Mouse (Mus musculus) hematopoietic stem cell, adult 5-6 weeks (primary cell): Measurements from ENCODE around the gene Gemin5. TPM values are rescaled to one million over a fixed set of nuclear protein-coding genes. Genes with fewer than 3 reads are reported as not detected.
"Not testable (repeated sequence)": the region's sequence is repeated elsewhere in the genome, so short reads cannot be mapped to it uniquely, and the experiment has no call there.

Source experiments
- ATAC-seq, 2 experiments: fragments of 125-278 bp in 1 of 2; replicated peaks in 1 of 2; 2 replicates each; pipeline ENCODE4 v1.8.0; 2016 to 2017; ENCODE audit warnings: inconsistent platforms in 2 of 2, mild to moderate bottlenecking in 2 of 2, moderate number of reproducible peaks in 2 of 2, low read depth in 1 of 2, moderate TSS enrichment in 1 of 2; ENCODE audit not compliant: low FRiP score in 2 of 2, poor library complexity in 2 of 2, severe bottlenecking in 2 of 2, insufficient read depth in 1 of 2, low TSS enrichment in 1 of 2
- total RNA-seq: library from RNA; stranded (forward); fragments of 172-1452, 232-1000 nt; gene quantifications from 2 replicates; pipeline ENCODE4 v1.2.3, GENCODE M21; 2017

The Gemin5 gene
- total RNA-seq, 1 experiment from 2014 or later, result 30.4 TPM

- no peak for ATAC-seq
These were observed 68.3 kb downstream of the Gemin5 start for GRCm38 (mm10) chr11:58100006-58100405.

GRCm38 (mm10) chr11:58098366-58098720 lies 70.0 kb downstream of the Gemin5 start:
- not testable (repeated sequence) for ATAC-seq

GRCm38 (mm10) chr11:58097621-58098365 lies 70.5 kb downstream of the Gemin5 start:
- ATAC-seq, result peak in 1 of 2 experiments; percentile 11; a peak in 1 of 4 replicates

- ATAC-seq, result no peak
These were observed 71.3 kb downstream of the Gemin5 start for GRCm38 (mm10) chr11:58096821-58097620.

GRCm38 (mm10) chr11:58096160-58096559 lies 72.2 kb downstream of the Gemin5 start:
- peak in 1 of 2 experiments; percentile 12; a peak in 1 of 4 replicates for ATAC-seq

- ATAC-seq, result no peak
These were observed 72.8 kb downstream of the Gemin5 start for GRCm38 (mm10) chr11:58095561-58095960.

GRCm38 (mm10) chr11:58094766-58095165 lies 73.6 kb downstream of the Gemin5 start:
- ATAC-seq, result no peak

- ATAC-seq, result peak; percentile 51 to 55; a peak in 2 of 4 replicates
These were observed 75.3 kb downstream of the Gemin5 start, which contains the start of gene Gm12248 for GRCm38 (mm10) chr11:58093021-58093528. TSS of gene Gm12248 (minus strand) at chr11:58093134.

GRCm38 (mm10) chr11:58092541-58092940 lies 75.8 kb downstream of the Gemin5 start:
- peak; percentile 48 to 70; a peak in 3 of 4 replicates for ATAC-seq

GRCm38 (mm10) chr11:58081716-58082115 lies 86.6 kb downstream of the Gemin5 start:
- ATAC-seq, result no peak

- ATAC-seq, result no peak
These were observed 91.1 kb downstream of the Gemin5 start for GRCm38 (mm10) chr11:58077270-58077669.

GRCm38 (mm10) chr11:58072978-58073377 lies 95.4 kb downstream of the Gemin5 start:
- no peak for ATAC-seq

Other genes starting within 250 kb of the Gemin5 start
- gene Larp1, start 159.5 kb downstream of the Gemin5 start, total RNA-seq, result 53.3 and 55.1 TPM in 2 replicates
- gene Gm12248, start 75.4 kb downstream of the Gemin5 start, total RNA-seq, result not detected in 2 replicates
- 112 and 130 TPM in 2 replicates for gene Cnot8, start 64.4 kb downstream of the Gemin5 start, total RNA-seq
- gene Mrpl22, start 3.1 kb upstream of the Gemin5 start, total RNA-seq, result 57.3 and 68.1 TPM in 2 replicates
- 29.5 and 30.8 TPM in 2 replicates for gene Igtp, start 31.0 kb upstream of the Gemin5 start, total RNA-seq
- gene Irgm2, start 31.1 kb upstream of the Gemin5 start, total RNA-seq, result 26.0 and 28.2 TPM in 2 replicates
- gene 4930438A08Rik, start 106.3 kb upstream of the Gemin5 start, total RNA-seq, result 2.7 and 10.8 TPM in 2 replicates
- gene Zfp692, start 138.5 kb upstream of the Gemin5 start, total RNA-seq, result 16.2 and 23.3 TPM in 2 replicates
- gene Zfp672, start 161.8 kb upstream of the Gemin5 start, total RNA-seq, result 34.0 and 54.5 TPM in 2 replicates
- 35.5 and 36.7 TPM in 2 replicates for gene Sh3bp5l, start 162.2 kb upstream of the Gemin5 start, total RNA-seq
- gene Lypd8, start 210.5 kb upstream of the Gemin5 start, total RNA-seq, result not detected in 2 replicates